Mouse (Mus musculus): Measurements from ENCODE around the gene Ubxn7. TPM values are rescaled to one million over a fixed set of nuclear protein-coding genes. Genes with fewer than 3 reads are reported as not detected.
A peak's percentile ranks its signal among the peaks of the same experiment; 100 is the strongest.
"Not testable (repeated sequence)": the region's sequence is repeated elsewhere in the genome, so short reads cannot be mapped to it uniquely, and the experiment has no call there.

Gene Ubxn7
- polyA plus RNA-seq (2014; fragmentation: Nextera tagmentation; extraction: Ambion mirVana), result 25.1 and 30.6 TPM in 2 replicates

DNA sequence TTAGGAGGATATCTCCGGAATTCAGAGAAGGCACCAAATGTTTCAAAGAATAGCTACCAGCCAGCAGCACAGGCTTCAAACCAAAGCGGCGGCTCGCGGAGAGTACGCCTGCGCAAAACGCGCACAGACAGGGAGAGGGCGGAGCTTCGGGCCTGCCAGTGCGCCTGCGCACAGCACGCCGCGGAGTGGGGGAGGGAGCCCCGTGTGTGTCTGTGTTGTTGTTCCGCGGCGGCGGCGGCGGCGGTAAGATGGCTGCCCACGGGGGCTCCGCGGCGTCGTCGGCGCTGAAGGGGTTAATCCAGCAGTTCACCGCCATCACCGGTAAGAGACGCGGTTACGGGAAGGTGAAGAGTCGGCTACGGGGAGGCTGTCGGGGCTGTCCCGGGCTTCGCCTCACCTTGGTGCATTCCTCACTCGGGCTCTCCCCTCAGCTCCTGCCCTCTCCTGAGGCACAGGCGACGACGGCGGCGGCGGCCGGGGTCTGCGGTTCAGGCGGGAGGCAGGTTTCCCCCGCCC is at the start of gene Ubxn7:
Ubxn7 (plus strand) TSS at position 218 of the 516 bp plus-strand sequence.
- H3K9ac ChIP-seq (replicated peaks; ENCODE audit: low read length), result peak within 1 kb of the TSS; percentile 98
- peak within 1 kb of the TSS; percentile 41 for H3K4me2 ChIP-seq (ENCODE audit: low read depth, low read length)
- H3K4me1 ChIP-seq (ENCODE audit: control insufficient read depth, insufficient read depth, low read length), result no peaks in the 10 kb centered on the region
- ATAC-seq (replicated peaks; ENCODE audit: insufficient number of reproducible peaks, low FRiP score, low TSS enrichment, low read depth), result peak; percentile 93
- 0% methylated on average over 44 of the region's 52 CpGs for WGBS
- H3K27ac ChIP-seq (replicated peaks; ENCODE audit: low read depth, low read length), result peak within 1 kb of the TSS; percentile 95
- peak within 1 kb of the TSS; percentile 90 for H3K4me3 ChIP-seq (ENCODE audit: low read depth, low read length)
- H3K27me3 ChIP-seq (ENCODE audit: control insufficient read depth, insufficient read depth, low read length), result no peaks in the 10 kb centered on the region
- peak; percentile 97 for DNase-seq (ENCODE audit: low spot score)
- no peaks in the 10 kb centered on the region for H3K36me3 ChIP-seq (replicated peaks; ENCODE audit: control insufficient read depth, insufficient read depth, low read depth, low read length)
- no peaks in the 10 kb centered on the region for H3K9me3 ChIP-seq (replicated peaks; ENCODE audit: control insufficient read depth, low read length)

DNA sequence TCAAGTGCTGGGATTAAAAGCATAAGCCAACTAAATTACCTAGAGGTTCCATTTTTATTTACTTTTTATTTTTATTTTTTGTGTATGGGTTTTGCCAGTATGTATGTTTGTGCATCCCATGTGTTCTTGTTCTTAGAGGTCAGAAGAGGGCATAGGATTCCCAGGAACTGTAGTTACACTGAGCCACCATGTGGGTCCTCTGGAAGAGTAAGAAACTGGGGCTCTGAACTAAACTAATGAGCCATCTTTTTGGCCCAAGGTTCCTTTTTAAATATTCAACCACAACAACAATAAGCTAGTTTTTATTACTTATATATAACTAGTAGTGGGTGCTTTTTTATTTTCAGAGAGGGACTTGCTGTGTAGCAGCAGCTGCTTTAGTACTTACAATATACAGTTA is 49.4 kb upstream of the Ubxn7 start:
- H3K36me3 ChIP-seq (replicated peaks; ENCODE audit: control insufficient read depth, insufficient read depth, low read depth, low read length), result peaks cover 3% of the 10 kb centered on the region
- ATAC-seq (replicated peaks; ENCODE audit: insufficient number of reproducible peaks, low FRiP score, low TSS enrichment, low read depth) (no peak), DNase-seq (ENCODE audit: low spot score) (no peak)

DNA sequence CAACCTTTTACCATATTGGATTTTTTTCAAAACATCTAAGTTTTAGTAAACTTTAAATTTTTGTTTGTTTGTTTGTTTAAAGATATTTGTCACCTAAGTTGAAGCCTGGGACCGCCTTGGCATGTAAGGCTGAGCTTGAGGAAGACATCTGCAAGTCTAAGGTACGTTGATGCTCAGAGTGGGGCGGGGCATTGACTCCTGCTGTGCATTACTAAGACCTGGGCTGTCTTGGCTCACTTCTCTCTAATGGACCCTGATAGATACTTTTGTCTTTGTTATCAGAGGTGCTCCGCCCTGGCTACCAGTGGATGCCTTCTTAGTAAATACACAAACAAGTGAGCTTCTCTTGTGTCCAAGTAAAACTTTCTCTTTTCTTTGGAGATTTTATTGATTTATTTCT is 40.2 kb upstream of the Ubxn7 start:
- no peaks in the 10 kb centered on the region for H3K27me3 ChIP-seq (ENCODE audit: control insufficient read depth, insufficient read depth, low read length)
- 95% methylated on average over 4 of the region's 4 CpGs for WGBS
- DNase-seq (ENCODE audit: low spot score) (no peak), ATAC-seq (replicated peaks; ENCODE audit: insufficient number of reproducible peaks, low FRiP score, low TSS enrichment, low read depth) (no peak)
- H3K9me3 ChIP-seq (replicated peaks; ENCODE audit: control insufficient read depth, low read length), result no peaks in the 10 kb centered on the region
- peaks cover 12% of the 10 kb centered on the region for H3K36me3 ChIP-seq (replicated peaks; ENCODE audit: control insufficient read depth, insufficient read depth, low read depth, low read length)
- no peaks in the 10 kb centered on the region for H3K4me1 ChIP-seq (ENCODE audit: control insufficient read depth, insufficient read depth, low read length)
- H3K9ac ChIP-seq (replicated peaks; ENCODE audit: low read length), result no peak overlapping the region
- H3K4me3 ChIP-seq (ENCODE audit: low read depth, low read length), result no peak overlapping the region
- H3K27ac ChIP-seq (replicated peaks; ENCODE audit: low read depth, low read length), result no peak overlapping the region
- no peak overlapping the region for H3K4me2 ChIP-seq (ENCODE audit: low read depth, low read length)

More for the DNA sequence above, 49.4 kb upstream of the Ubxn7 start:
- Histone ChIP-seq H3K9ac (replicated peaks; ENCODE audit: low read length) (no peak overlapping the region), H3K4me2 (ENCODE audit: low read depth, low read length) (no peak overlapping the region), H3K4me3 (ENCODE audit: low read depth, low read length) (no peak overlapping the region), H3K27ac (replicated peaks; ENCODE audit: low read depth, low read length) (no peak overlapping the region), H3K9me3 (replicated peaks; ENCODE audit: control insufficient read depth, low read length) (no peaks in the 10 kb centered on the region), H3K4me1 (ENCODE audit: control insufficient read depth, insufficient read depth, low read length) (no peaks in the 10 kb centered on the region), H3K27me3 (ENCODE audit: control insufficient read depth, insufficient read depth, low read length) (no peaks in the 10 kb centered on the region)

DNA sequence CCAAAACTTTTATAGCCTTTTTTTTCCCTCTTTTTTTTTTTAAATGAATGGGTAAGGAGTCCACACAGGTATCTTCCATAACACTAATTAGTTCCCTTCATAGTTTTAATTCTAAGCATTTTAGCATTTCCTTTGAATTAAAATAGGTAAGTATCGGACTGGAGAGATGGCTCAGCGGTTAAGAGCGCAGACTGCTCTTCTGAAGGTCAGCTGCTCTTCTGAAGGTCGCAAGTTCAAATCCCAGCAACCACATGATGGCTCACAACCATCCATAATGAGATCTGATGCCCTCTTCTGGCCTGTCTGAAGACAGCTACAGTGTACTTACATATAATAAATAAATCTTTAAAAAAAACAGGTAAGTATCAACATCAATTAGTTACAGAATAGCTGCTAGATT is 32.4 kb upstream of the Ubxn7 start:
- not testable (repeated sequence) for DNase-seq (ENCODE audit: low spot score); H3K36me3 ChIP-seq (replicated peaks; ENCODE audit: control insufficient read depth, insufficient read depth, low read depth, low read length); H3K27ac ChIP-seq (replicated peaks; ENCODE audit: low read depth, low read length); H3K4me3 ChIP-seq (ENCODE audit: low read depth, low read length); H3K9me3 ChIP-seq (replicated peaks; ENCODE audit: control insufficient read depth, low read length); ATAC-seq (replicated peaks; ENCODE audit: insufficient number of reproducible peaks, low FRiP score, low TSS enrichment, low read depth); H3K4me2 ChIP-seq (ENCODE audit: low read depth, low read length); H3K4me1 ChIP-seq (ENCODE audit: control insufficient read depth, insufficient read depth, low read length); H3K27me3 ChIP-seq (ENCODE audit: control insufficient read depth, insufficient read depth, low read length); H3K9ac ChIP-seq (replicated peaks; ENCODE audit: low read length)
- WGBS, result 95% methylated on average over 4 of the region's 4 CpGs

DNA sequence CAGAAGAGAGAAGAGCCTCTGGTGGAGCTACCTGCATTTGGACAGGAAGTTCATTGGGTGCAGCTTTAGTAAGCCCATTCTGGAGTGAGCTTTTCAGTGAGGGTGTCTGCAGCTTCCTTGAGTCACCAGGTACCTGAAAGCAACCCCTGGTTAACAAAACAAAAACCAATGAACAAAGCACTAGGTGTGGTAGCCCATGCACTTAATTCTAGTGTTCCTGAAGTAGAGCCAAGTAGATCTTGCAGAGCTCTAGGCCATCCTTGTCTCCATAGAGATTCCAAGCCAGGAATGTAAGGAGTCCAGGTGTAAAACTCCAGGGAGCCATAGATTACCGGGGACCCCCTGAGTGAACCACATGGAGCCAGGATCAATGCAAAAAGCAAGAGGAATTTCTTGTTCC is 29.0 kb upstream of the Ubxn7 start:
- Histone ChIP-seq H3K4me2 (ENCODE audit: low read depth, low read length) (no peak overlapping the region), H3K9me3 (replicated peaks; ENCODE audit: control insufficient read depth, low read length) (no peaks in the 10 kb centered on the region), H3K9ac (replicated peaks; ENCODE audit: low read length) (no peak overlapping the region), H3K27me3 (ENCODE audit: control insufficient read depth, insufficient read depth, low read length) (no peaks in the 10 kb centered on the region), H3K4me3 (ENCODE audit: low read depth, low read length) (no peak overlapping the region), H3K36me3 (replicated peaks; ENCODE audit: control insufficient read depth, insufficient read depth, low read depth, low read length) (no peaks in the 10 kb centered on the region), H3K4me1 (ENCODE audit: control insufficient read depth, insufficient read depth, low read length) (no peaks in the 10 kb centered on the region), H3K27ac (replicated peaks; ENCODE audit: low read depth, low read length) (no peak overlapping the region)
- 47% methylated on average over 1 of the region's 1 CpGs for WGBS
- DNase-seq (ENCODE audit: low spot score) (no peak), ATAC-seq (replicated peaks; ENCODE audit: insufficient number of reproducible peaks, low FRiP score, low TSS enrichment, low read depth) (no peak)

DNA sequence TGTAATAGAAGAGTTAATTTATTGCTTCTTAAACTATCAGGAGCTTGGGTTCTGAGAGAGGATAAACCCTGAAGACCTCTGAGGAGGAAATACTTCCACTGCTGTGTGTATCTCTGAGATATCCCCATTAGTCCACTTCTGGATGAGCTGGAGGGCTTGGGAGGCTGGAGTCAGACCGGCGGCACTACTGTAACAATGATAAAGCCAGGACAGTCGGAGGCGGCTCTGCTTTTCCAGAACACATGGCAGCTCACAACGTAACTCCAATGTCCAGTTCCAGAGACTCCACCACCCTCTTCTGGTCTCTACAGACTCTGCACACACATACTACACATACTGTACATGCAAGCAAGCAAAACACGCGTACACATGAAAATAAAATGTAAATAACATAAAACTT is 28.2 kb upstream of the Ubxn7 start:
- Histone ChIP-seq H3K4me2 (ENCODE audit: low read depth, low read length) (no peak overlapping the region), H3K27me3 (ENCODE audit: control insufficient read depth, insufficient read depth, low read length) (no peaks in the 10 kb centered on the region), H3K9me3 (replicated peaks; ENCODE audit: control insufficient read depth, low read length) (no peaks in the 10 kb centered on the region), H3K9ac (replicated peaks; ENCODE audit: low read length) (no peak overlapping the region), H3K27ac (replicated peaks; ENCODE audit: low read depth, low read length) (no peak overlapping the region), H3K4me1 (ENCODE audit: control insufficient read depth, insufficient read depth, low read length) (no peaks in the 10 kb centered on the region), H3K4me3 (ENCODE audit: low read depth, low read length) (no peak overlapping the region), H3K36me3 (replicated peaks; ENCODE audit: control insufficient read depth, insufficient read depth, low read depth, low read length) (no peaks in the 10 kb centered on the region)
- ATAC-seq (replicated peaks; ENCODE audit: insufficient number of reproducible peaks, low FRiP score, low TSS enrichment, low read depth), result no peak
- 95% methylated on average over 7 of the region's 7 CpGs for WGBS
- DNase-seq (ENCODE audit: low spot score), result no peak

DNA sequence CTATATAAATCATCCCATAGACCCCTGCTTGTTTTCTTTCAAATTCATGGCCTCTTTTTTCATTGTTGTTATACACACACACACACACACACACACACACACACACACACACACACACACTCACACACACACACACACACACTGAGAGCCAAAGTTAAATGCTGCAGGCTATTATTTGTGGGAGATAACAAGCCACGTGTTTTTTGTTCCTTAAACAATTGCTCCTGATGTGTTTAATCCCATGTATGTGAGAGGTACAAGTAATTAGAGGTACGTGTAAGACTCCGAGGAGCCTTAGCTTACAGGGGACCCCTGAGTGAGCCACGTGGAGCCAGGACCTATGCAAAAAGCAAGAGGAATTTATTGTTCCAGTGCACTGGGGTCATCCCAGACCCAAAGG is 20.1 kb upstream of the Ubxn7 start:
- 75% methylated on average over 4 of the region's 4 CpGs for WGBS
- Histone ChIP-seq H3K27me3 (ENCODE audit: control insufficient read depth, insufficient read depth, low read length) (no peaks in the 10 kb centered on the region), H3K36me3 (replicated peaks; ENCODE audit: control insufficient read depth, insufficient read depth, low read depth, low read length) (no peaks in the 10 kb centered on the region), H3K9ac (replicated peaks; ENCODE audit: low read length) (no peak overlapping the region), H3K4me2 (ENCODE audit: low read depth, low read length) (no peak overlapping the region), H3K4me1 (ENCODE audit: control insufficient read depth, insufficient read depth, low read length) (no peaks in the 10 kb centered on the region), H3K27ac (replicated peaks; ENCODE audit: low read depth, low read length) (no peak overlapping the region), H3K9me3 (replicated peaks; ENCODE audit: control insufficient read depth, low read length) (no peaks in the 10 kb centered on the region), H3K4me3 (ENCODE audit: low read depth, low read length) (no peak overlapping the region)
- no peak for DNase-seq (ENCODE audit: low spot score)
- ATAC-seq (replicated peaks; ENCODE audit: insufficient number of reproducible peaks, low FRiP score, low TSS enrichment, low read depth), result no peak

DNA sequence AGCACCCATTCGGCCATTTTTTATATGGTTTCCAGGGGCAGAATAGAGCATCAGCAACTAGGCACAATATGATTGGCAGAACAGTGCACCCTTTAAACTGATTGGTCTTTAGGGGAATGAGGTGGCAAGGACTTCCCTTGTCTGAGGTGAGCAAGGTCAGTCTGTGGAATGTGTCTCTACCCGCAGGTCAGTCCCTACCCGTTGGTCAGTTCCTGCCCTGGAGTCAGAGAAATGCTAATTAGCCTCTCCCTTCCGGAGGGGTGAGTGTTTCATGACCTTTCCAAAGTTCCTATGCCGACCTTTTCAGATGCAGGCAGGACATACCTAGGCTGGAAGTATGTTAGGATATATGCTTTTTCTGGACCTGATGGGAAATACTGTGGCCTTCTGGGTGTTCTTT is 19.7 kb upstream of the Ubxn7 start:
- Histone ChIP-seq H3K27ac (replicated peaks; ENCODE audit: low read depth, low read length) (no peak overlapping the region), H3K9me3 (replicated peaks; ENCODE audit: control insufficient read depth, low read length) (no peaks in the 10 kb centered on the region), H3K9ac (replicated peaks; ENCODE audit: low read length) (no peak overlapping the region), H3K27me3 (ENCODE audit: control insufficient read depth, insufficient read depth, low read length) (no peaks in the 10 kb centered on the region), H3K4me3 (ENCODE audit: low read depth, low read length) (no peak overlapping the region), H3K36me3 (replicated peaks; ENCODE audit: control insufficient read depth, insufficient read depth, low read depth, low read length) (no peaks in the 10 kb centered on the region), H3K4me2 (ENCODE audit: low read depth, low read length) (no peak overlapping the region), H3K4me1 (ENCODE audit: control insufficient read depth, insufficient read depth, low read length) (no peaks in the 10 kb centered on the region)
- DNase-seq (ENCODE audit: low spot score) (no peak), ATAC-seq (replicated peaks; ENCODE audit: insufficient number of reproducible peaks, low FRiP score, low TSS enrichment, low read depth) (no peak)
- 22% methylated on average over 5 of the region's 5 CpGs for WGBS
